Mouse (Mus musculus) heart, postnatal 36 days (tissue): ENCODE measurements around the gene Gas2l3. TPM values are rescaled to one million over a fixed set of nuclear protein-coding genes. Genes with fewer than 3 reads are reported as not detected.

ENCODE experiments used
- DNase-seq, 2 experiments: peaks; one replicate each; pipeline ENCODE4 v3.0.0; 2021 to 2022
- intact Hi-C: fragments of 180-260 bp; cut with DNase I; formaldehyde crosslinking; loops from one replicate; pipeline ENCODE4 v1.15.1; 2025
- total RNA-seq, 2 experiments: library from RNA; stranded (reverse); gene quantifications; 2 replicates each; pipeline ENCODE4 v1.2.3; 2021

Gene Gas2l3
- total RNA-seq, 2 experiments from 2014 or later: 2.2 to 2.4 TPM

DNA sequence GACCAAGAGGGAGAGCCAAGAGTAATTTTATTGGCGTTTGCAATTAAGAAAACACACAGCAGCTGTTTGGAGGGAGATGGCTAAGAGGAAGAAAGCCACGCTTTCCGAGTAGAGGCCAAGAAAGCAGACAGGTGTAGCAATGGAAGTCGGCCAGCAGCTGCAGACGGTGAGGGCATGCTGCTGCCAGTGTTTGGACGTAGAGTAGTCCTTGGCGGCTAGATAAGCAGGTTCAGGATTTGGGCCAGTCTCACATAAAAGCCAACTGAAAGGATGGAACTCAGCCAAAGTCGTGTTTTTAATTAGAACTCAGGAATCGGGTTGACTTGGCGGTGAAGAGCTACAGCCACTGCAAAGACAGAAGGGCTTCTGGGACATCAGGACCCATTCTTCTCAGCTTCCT is 6.6 kb upstream of the Gas2l3 start:
- intact Hi-C loops: no loop called here
- DNase-seq: peak in 1 of 2 experiments; percentile 16

DNA sequence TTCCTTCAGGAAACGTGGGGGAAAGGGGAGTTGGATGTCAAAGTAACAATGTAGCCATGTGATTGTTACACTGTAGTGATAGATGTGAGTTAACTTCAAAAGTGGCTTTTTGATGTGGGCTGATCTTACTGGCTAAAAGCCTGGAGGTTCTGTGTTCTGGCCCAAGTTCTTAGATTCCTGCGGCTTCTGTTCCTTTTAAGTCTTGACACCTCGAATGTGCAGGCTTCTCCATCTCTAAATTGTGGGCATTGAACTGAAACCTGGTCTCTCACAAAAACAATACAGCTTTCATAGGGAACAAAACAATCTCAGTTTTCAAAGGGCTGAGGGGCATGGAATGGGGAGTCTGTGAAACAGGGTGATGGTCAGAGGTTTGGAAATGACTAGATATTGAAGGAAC is 614 bp upstream of the Gas2l3 start:
- no peak for DNase-seq
- intact Hi-C loops: loop anchor here (10.0 kb wide), 1 partner anchor 290 kb away; the partner anchor contains the start of gene Actr6

DNA sequence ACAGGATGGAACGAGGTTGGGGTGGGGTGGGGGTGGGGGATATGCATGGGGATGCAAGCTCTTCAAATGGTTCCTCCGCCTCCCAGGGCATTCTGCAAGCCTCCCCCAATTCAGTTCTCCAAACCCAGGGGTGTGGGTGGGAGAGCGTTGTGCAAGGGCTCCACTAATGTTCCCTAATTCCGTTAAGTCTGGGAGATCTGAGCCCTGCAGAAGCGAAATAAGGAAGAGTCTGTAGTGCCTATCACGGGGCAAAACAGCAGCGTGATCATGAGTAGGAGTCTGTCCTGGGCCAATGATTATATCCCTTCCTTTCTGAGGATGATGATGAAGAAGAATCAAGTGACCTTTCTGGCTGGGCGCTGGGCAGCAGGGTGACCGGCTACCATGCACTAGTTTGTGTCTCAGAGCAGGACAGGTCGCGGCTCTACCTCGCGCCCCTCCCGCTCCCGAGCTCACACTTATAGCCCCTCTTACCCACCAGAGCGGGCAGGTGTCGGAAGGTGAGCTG is 598 bp downstream of the Gas2l3 start:
- intact Hi-C loops: loop anchor here (10.0 kb wide), 1 partner anchor 292 kb away; the partner anchor contains the start of gene Actr6
- DNase-seq: peak in 1 of 2 experiments; percentile 13

DNA sequence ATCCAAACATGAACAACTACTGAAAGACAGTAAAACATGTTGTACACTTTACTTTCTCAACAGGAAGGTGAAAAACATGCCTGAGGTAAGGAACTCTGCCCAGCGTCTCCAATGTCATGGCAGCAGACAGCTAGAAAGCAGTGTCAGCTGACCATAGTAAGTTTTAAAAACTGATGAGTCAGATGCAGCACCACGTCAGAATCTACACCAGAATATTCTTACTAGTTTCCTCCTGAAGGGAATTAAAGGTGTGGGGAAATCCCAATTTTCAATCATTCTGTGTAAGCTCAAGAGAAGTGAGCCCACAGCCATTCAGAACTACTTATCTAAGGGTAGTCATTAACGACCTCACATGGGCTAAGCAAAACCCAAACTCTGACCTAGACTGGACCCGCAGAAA is 1.1 kb downstream of the Gas2l3 start:
- intact Hi-C loops: loop anchor here (10.0 kb wide), 1 partner anchor 292 kb away; the partner anchor contains the start of gene Actr6
- no peak for DNase-seq

DNA sequence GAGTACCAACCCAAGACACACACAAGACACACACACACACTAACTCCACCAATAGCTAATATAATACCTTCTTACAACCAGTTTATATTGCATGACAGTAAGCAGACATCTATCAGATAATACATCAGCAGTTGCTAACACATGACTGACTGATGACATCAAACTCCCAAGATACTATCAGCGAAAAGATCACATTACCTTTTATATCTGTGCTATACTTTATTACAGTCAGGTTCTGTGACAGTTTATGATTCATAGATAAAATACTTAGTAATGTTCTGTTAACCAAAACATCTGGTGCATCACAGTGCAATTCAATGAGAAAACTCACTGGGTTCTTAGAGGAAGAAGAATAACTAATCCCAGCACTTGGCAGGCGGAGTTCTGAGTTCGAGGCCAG is 1.8 kb downstream of the Gas2l3 start:
- no peak for DNase-seq
- intact Hi-C loops: loop anchor here (10.0 kb wide), 1 partner anchor 293 kb away; the partner anchor contains the start of gene Actr6

DNA sequence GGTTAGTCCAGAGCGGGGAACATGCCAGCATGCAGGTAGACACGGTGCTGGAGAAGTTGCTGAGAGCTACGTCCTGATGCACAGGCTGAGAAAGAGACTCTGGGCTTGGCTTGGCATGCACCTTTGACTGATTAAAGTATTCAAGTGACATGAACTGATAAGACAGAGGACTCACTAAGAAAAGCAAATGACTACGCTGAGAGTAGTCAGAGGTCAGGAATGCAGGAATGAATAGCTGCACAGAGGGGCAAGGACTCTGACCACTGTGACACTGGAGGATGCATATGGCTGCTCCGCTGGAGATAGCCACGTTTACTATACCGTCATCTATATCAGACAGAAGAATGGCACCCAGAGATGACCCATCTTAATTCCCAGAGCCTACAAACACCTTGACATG is 4.4 kb downstream of the Gas2l3 start:
- intact Hi-C loops: no loop called here
- DNase-seq: no peak

DNA sequence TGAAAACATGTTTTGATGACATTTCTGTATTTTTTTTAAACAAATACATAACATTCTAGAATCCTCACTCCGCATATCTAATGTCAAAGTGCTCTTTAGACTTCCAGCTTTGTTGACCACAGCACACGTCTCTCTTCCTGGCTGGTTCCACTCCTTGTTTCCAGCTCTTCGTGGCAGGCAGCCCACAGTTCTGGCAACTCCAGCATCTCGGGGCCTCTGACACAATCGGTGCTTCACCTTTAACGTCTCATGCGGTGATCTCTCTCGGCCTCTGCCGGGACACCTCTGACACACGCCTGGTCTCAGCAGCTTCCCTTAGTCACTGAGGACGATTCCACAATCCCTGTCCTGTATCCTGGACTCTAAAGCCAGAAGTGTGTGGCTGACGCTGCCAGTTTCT is 5.8 kb downstream of the Gas2l3 start:
- DNase-seq: peak in 1 of 2 experiments; percentile 37

DNA sequence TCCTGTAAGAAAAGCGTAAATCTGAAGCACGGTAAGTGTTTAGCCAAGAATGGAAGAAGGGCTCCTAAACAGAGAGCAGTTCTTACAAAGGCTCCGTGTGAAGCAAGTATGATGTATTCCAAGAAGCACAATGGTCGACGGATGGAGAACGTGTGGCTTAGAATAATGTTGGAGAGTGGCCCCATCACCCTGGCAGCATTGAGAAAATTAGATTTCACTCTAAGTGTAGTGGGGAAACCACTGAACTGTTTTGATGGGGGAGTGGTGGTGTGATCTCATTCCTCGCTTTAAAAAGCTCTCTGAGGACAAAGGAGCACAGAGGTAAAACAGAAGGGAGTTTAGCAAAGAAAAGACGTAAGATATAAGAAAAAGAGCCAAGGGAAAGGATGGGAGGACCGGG is 6.3 kb downstream of the Gas2l3 start:
- DNase-seq: no peak
- intact Hi-C loops: no loop called here

More for the DNA sequence above, 5.8 kb downstream of the Gas2l3 start:
- intact Hi-C loops: no loop called here

DNA sequence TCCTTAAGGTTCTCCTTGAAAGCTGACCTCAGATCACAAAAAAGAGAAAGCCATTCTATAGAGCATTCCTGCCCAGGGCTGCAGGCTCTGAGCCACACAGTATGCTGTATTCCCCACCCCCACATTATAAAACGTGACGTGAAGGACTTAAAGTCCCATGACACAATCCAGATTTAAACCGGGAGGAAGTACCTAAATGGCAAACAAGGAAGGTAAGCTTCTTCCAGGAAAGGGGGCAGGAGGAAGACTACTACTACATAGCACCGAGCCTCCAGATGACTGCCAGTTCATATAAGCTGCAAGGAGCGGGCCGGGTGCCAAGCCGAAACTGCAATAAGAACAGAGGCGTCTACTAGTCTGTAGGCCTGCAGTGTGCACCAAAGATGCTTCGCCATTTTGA is 7.8 kb downstream of the Gas2l3 start:
- intact Hi-C loops: no loop called here

DNA sequence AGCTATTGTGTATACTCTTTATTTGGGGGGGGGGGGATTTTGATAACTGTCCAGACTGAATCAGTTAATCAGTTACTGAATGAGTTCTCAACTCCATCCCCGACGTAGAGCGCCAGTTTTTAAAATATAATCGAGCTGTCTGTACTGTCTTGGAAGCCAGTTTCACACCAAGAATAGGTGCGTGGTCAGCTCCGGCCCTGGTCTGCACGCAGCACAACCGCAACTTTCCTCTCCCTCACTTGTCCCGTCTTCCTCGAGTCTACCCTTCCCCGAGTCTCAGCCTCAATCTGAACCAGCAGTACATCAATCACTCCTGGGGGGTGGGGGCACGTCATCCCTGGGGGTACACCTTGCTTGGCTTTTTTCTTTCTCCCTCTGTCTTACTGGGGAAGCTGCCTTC is 8.4 kb downstream of the Gas2l3 start:
- intact Hi-C loops: no loop called here

More for the DNA sequence above, 7.8 kb downstream of the Gas2l3 start:
- DNase-seq: no peak

DNA sequence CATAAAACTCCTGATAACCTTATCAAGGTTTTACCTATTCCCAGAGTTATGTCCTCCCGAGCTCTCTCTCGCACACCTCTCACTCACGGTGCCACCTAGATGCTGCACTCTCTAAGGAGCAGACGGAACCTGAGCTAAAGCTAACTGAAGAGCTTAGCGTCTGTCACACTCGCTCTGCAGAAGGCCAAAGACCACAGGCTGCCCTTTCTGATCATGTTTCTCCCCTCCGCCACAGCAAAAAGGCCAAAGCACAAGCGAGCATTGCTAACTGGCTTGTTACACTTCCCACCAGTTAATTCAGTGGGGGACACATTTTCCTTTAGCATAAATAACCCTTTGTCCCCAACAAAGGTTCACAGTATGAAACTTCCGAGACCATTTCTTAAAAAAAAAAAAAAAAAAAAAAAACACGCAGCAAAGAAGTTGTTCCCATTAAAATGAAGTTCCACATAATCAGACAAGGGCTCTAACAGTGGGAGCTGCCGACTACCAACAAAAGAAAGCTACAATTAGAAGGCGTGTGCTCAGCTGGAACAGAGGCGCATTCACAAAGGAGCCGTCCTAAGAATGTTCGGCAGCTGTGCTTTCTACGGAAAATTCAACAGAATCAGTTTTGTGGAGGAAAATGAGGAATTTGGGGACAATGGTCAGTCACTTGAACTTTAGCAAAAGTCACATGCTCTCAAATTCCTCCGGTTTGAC is 9.1 kb downstream of the Gas2l3 start:
- intact Hi-C loops: loop anchor here (5.0 kb wide), 1 partner anchor 87 kb away; no protein-coding TSS in a partner anchor
- no peak for DNase-seq

More for the DNA sequence above, 8.4 kb downstream of the Gas2l3 start:
- no peak for DNase-seq

DNA sequence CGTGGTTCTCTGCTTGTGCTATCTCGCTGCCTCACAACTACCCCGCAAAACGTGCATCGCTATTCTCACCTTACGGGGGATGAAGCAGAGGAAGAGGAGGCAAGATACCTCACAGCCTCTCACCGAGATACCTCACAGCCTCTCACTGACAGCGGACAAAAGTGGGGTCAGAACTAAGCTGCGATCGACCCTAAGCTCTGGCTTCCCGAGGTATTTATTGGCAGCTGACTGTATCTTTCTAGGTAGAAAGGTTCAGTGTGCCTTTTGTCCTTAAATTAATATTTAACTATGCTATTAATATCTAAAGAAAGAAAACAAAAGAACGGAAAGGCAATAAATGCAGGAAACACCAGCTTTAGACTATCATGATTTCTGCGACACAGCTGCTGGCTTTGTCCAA is 11.0 kb downstream of the Gas2l3 start:
- intact Hi-C loops: loop anchor here (5.0 kb wide), 1 partner anchor 85 kb away; no protein-coding TSS in a partner anchor
- DNase-seq: no peak

DNA sequence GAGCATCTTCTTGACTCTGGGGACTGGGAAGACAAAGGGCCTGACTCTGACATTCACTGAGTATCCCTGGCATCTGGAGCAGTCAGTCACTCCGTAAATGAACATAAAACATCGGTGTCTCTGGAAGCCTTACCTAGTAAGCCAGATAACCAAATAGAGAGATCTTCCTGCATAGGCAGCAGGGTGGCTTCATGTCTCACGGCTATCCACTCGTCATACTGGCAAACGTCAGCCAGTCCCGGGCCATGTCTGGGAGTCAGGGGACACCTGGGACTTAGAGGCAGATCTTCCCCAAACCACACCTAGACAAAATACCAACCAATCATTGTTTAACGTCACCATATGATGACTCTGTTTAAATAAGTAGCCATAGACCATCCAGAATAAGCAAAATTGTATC is 13.0 kb downstream of the Gas2l3 start:
- DNase-seq: no peak
- intact Hi-C loops: loop anchor here (5.0 kb wide), 1 partner anchor 83 kb away; no protein-coding TSS in a partner anchor

DNA sequence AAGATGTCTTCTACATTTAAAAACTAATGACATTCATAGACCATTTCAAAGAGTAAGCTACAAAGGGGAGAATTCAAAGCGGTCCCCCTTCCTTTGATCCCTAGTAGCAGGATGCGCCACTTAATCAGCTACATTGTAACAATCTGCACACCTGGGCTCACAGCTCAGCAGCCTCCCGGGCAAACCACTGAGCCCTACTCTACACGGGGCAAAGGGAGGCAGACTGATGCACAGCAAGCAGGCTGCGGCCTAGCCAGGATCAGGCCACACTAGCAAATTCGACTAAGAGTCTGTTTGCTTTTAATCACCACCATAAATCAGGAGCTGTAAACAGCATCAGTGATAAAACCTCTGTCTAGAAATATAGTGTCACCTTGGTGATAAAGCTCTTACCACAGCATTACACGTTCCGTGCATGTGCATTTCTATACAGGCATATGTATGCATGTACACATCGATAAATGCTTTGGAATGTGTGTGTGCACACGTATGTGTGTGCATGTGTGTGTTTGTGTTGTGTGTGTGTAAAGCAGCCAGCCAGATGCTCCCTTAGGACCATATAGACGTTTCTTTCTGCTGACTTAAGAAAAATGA is 18.9 kb downstream of the Gas2l3 start:
- intact Hi-C loops: no loop called here
- no peak for DNase-seq

DNA sequence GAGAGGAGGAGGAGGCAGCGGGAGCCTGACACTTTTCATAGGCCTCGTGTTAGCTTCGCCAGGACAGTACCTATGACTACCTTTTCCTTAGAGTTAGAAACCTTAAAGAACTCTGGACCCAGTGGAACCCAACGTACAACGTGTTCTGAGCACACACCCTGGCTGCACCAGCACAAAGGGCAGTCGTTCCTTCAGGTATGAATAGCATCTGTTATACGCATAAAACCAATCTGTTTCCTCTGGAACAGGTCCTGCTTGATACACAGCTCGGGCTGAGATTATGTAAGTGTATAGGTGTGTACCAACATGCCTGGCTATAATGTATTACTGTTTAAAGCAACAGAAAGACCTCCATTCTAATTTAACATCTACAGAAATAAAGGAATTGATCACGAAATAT is 19.6 kb downstream of the Gas2l3 start:
- no peak for DNase-seq
- intact Hi-C loops: no loop called here

DNA sequence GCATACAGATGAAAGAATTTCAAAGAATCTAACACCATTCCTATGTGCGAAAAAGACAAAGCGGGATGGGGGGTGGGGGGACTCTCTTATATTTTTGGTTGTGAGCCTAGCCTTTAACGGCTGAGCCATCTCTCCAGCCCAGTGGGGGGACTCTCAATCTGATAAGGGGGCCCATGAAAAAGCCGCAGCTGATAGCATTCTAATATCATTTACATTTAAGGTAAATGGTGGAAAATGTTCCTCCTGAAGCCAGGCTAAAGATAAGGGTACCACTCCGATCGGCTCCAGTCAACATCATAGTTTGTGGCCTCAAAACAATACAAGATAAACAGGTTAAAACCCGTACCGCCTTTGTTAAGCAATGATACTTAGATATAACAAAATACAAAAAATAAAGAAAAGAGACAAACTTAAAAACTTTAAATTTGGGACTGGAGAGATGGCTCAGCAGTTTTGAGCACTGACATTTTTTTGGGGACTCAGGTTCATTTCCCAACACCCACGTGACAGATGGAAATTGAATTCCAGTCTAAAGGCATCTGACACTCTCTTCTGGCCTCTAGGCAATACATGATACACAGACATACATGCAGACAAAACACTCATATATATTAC is 20.5 kb downstream of the Gas2l3 start:
- DNase-seq: no peak
- intact Hi-C loops: no loop called here

DNA sequence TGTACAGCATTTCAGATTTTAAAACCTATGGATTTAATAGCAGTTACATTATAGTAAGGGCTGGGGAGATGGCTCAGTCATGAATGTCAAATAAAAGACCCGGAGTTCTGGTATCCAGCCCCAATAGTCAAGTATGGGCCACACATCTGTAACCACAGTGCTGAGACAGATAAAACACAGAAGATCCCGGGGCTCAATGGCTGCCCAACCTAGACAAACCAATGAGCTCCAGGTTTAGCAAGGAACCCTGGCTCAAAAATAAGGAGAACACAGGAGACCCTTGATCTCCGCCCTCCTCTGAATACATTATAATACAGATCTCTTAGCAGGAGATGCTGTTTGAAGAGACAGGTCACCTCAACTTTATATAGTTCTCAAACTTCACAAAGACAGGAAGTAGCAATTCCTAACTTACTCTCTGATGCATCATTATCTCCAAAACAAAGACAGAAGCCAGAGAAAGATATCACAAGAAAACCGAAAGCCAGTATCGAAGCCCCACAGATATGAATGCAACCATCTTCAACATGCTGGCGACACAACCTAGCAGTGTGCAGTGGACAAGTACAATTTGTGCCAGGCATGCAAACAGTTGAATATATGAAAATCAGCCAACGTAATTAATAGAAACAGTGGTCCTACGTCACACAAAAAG is 21.1 kb downstream of the Gas2l3 start:
- DNase-seq: no peak
- intact Hi-C loops: no loop called here

DNA sequence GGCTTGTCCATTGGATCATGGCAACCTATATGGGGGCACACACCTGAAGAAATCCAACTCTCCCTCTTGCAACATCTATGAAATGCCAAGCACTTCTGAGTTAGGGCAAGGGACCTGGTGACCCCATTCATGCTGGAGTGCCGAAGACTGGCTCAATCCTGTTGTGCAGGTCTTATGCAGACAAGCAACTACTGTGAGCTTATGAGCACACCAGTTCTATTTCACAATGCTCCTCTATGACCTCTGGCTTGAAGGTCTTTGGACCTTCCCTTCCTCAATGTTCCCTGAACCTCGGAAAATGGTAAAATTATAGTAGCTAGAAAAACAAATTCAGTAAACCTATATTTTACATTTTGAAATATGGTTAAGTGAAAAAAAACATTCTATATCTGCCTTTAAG is 25.8 kb downstream of the Gas2l3 start:
- DNase-seq: no peak
- intact Hi-C loops: no loop called here

DNA sequence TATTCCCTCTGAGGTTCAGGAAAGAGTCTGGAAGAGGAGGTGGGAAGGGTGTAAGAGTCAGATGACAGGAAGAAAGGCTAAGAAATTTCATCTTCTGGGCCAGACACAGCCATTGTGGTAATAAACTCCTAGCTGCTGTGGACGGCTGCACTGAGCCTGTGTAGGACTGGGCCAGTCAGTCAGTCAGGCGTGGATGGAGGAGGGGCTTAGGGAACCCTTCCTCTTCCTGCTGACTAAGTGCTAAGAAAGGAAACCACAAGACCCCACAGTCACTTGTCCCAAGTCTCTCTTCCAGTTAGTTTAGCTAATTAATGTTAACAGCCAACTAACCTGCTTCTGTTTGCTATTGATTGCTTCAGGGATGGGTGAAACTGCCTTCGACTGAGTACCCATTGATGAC is 28.3 kb downstream of the Gas2l3 start:
- DNase-seq: no peak
- intact Hi-C loops: no loop called here

DNA sequence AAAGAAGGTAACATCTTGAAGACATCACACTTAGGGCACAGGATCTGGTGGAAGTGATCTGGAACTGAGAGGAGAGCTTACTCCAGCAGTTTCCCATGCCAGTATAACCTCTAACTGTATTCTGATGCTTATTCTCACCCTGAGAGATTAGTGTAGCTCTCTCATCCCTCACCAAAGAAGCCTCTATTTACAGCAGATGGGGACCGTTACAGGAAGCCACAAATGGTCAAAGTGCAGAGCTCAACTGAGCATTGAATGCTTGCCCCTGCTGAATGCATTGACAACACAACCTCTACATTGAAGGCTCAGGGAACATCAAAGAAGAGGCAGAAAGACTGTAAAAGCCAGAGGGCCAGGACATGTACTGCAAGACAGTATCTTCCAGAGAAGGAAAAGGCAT is 36.2 kb downstream of the Gas2l3 start:
- intact Hi-C loops: no loop called here
- no peak for DNase-seq
